In genomic region chr9:105495316-105496174, GRCm38 (mm10) we compare ENCODE assay signal across 8 mouse cellular contexts. TPM values are rescaled to one million over a fixed set of nuclear protein-coding genes. Genes with fewer than 3 reads are reported as not detected.
DNase-seq lines count a peak whose midpoint lies in the region; ATAC-seq and TF ChIP-seq lines count a peak whose summit lies in the region.

No protein-coding gene starts in this region.

- no peak for TF ChIP-seq POLR2A in cortical plate, adult 2 months (IDR thresholded peaks at IDR 0.05; ENCODE audit: extremely low read depth, insufficient read depth, low read length)
- no peak for TF ChIP-seq POLR2A in heart, adult 2 months (IDR thresholded peaks at IDR 0.05; ENCODE audit: insufficient read depth, low read depth, low read length)

- H3K4me2 ChIP-seq in limb, embryonic 13.5 days (replicated peaks) = peak overlapping the region; percentile 98
- peak overlapping the region; percentile 98 for H3K4me2 ChIP-seq in midbrain, embryonic 15.5 days
- H3K4me2 ChIP-seq in stomach, embryonic 15.5 days = peak overlapping the region; percentile 94

- peak overlapping the region; percentile 99 for H3K27ac ChIP-seq in cortical plate, adult 2 months (ENCODE audit: insufficient read depth, low read length)
- peak overlapping the region; percentile 71 for H3K27ac ChIP-seq in heart, adult 2 months
- H3K27ac ChIP-seq in limb, embryonic 13.5 days = peak overlapping the region; percentile 95
- H3K27ac ChIP-seq in midbrain, embryonic 15.5 days = peak overlapping the region; percentile 93
- peak overlapping the region; percentile 88 for H3K27ac ChIP-seq in stomach, embryonic 15.5 days

- H3K79me2 ChIP-seq in heart, adult 2 months (replicated peaks; ENCODE audit: control insufficient read depth, insufficient read depth, low read length) = peaks cover 2% of the 10 kb centered on the region

- peak; percentile 54 for ATAC-seq in limb, embryonic 13.5 days (ENCODE audit: low FRiP score, low read depth)
- ATAC-seq in midbrain, embryonic 15.5 days (replicated peaks) = peak; percentile 73
- ATAC-seq in stomach, embryonic 15.5 days (ENCODE audit: insufficient read depth, low FRiP score, low read depth) = peak; percentile 34

- H3K4me1 ChIP-seq in cortical plate, adult 2 months (ENCODE audit: control insufficient read depth, insufficient read depth, low read length) = peaks cover 3% of the 10 kb centered on the region; the same call in 1 of the 2 replicates
- no peaks in the 10 kb centered on the region; the same call in 1 of the 2 replicates for H3K4me1 ChIP-seq in heart, adult 2 months (ENCODE audit: control insufficient read depth, insufficient read depth, low read length)
- peaks cover 18% of the 10 kb centered on the region for H3K4me1 ChIP-seq in limb, embryonic 13.5 days
- peaks cover 28% of the 10 kb centered on the region for H3K4me1 ChIP-seq in midbrain, embryonic 15.5 days
- no peaks in the 10 kb centered on the region for H3K4me1 ChIP-seq in stomach, embryonic 15.5 days

- peak; percentile 64 for TF ChIP-seq CTCF in cortical plate, adult 2 months (IDR thresholded peaks at IDR 0.05; ENCODE audit: extremely low read depth, insufficient read depth, low read length)
- TF ChIP-seq CTCF in heart, adult 2 months (IDR thresholded peaks at IDR 0.05) = peak; percentile 91

- H3K9me3 ChIP-seq in limb, embryonic 13.5 days = no peaks in the 10 kb centered on the region
- no peaks in the 10 kb centered on the region for H3K9me3 ChIP-seq in midbrain, embryonic 15.5 days
- H3K9me3 ChIP-seq in stomach, embryonic 15.5 days = no peaks in the 10 kb centered on the region

- H3K27me3 ChIP-seq in heart, adult 2 months (ENCODE audit: control insufficient read depth, insufficient read depth, low read length) = no peaks in the 10 kb centered on the region
- no peaks in the 10 kb centered on the region for H3K27me3 ChIP-seq in limb, embryonic 13.5 days
- no peaks in the 10 kb centered on the region for H3K27me3 ChIP-seq in midbrain, embryonic 15.5 days (replicated peaks)
- H3K27me3 ChIP-seq in stomach, embryonic 15.5 days (replicated peaks) = no peaks in the 10 kb centered on the region

- intact Hi-C loops in heart, adult 2 months (cut with DNase I) = loop anchor here (1.0 to 10.0 kb wide), 4 partner anchors 101 to 361 kb away; partner anchors contain the start of genes Aste1, Nek11 and Nudt16

- TF ChIP-seq EP300 in heart, adult 2 months (IDR thresholded peaks at IDR 0.05; ENCODE audit: insufficient read depth, low read depth, low read length) = no peak

- H3K9ac ChIP-seq in heart, adult 2 months (ENCODE audit: low read depth, low read length) = peak overlapping the region; percentile 77
- peak overlapping the region; percentile 93 for H3K9ac ChIP-seq in limb, embryonic 13.5 days
- peak overlapping the region; percentile 92 for H3K9ac ChIP-seq in midbrain, embryonic 15.5 days
- peak overlapping the region; percentile 97 for H3K9ac ChIP-seq in stomach, embryonic 15.5 days

- peaks cover 2% of the 10 kb centered on the region for H3K36me3 ChIP-seq in heart, adult 2 months (ENCODE audit: control insufficient read depth, insufficient read depth, low read length)
- H3K36me3 ChIP-seq in limb, embryonic 13.5 days = no peaks in the 10 kb centered on the region
- H3K36me3 ChIP-seq in midbrain, embryonic 15.5 days (replicated peaks) = no peaks in the 10 kb centered on the region
- H3K36me3 ChIP-seq in stomach, embryonic 15.5 days = no peaks in the 10 kb centered on the region

- 1% methylated on average over 39 of the region's 39 CpGs for WGBS in heart, adult 2 months
- 1% methylated on average over 38 of the region's 39 CpGs for WGBS in limb, embryonic 13.5 days
- 1% methylated on average over 39 of the region's 39 CpGs for WGBS in midbrain, embryonic 15.5 days
- under 1% methylated on average over 39 of the region's 39 CpGs for WGBS in stomach, embryonic 15.5 days

- peak overlapping the region; percentile 86 for H3K4me3 ChIP-seq in cortical plate, adult 2 months (ENCODE audit: insufficient read depth, low read length)
- H3K4me3 ChIP-seq in heart, adult 2 months = peak overlapping the region; percentile 63
- peak overlapping the region; percentile 83 for H3K4me3 ChIP-seq in limb, embryonic 13.5 days
- peak overlapping the region; percentile 72 for H3K4me3 ChIP-seq in midbrain, embryonic 15.5 days
- peak overlapping the region; percentile 94 for H3K4me3 ChIP-seq in stomach, embryonic 15.5 days (replicated peaks)

- peak; percentile 80 for DNase-seq in A20 (ENCODE audit: low read depth, low spot score)
- DNase-seq in WW6 (ENCODE audit: low read depth, low spot score) = peak; percentile 43
- peak in 1 of 2 experiments; percentile 27 for DNase-seq in heart, adult 2 months
- peak; percentile 43 for DNase-seq in kidney, adult 18-20 months

RNA-seq across cellular contexts. Expression of gene Atp2c1, which starts 31.6 kb away (rescaled TPM):
- 131 and 153 TPM in 2 replicates for polyA plus RNA-seq in cortical plate, adult 2 months (2012; rRNA removed)
- total RNA-seq in heart, adult 2 months (2021) = 10 to 100 TPM; 57.7 to 62.9 TPM
- 26.6 and 54.2 TPM in 2 replicates for polyA plus RNA-seq in heart, adult 2 months (2012; rRNA removed)
- polyA plus RNA-seq in limb, embryonic 13.5 days (2015; fragmentation: Nextera tagmentation; extraction: Ambion mirVana) = 49.7 and 57.3 TPM in 2 replicates
- polyA plus RNA-seq in midbrain, embryonic 15.5 days (2015; fragmentation: Nextera tagmentation; extraction: Ambion mirVana) = 110 and 113 TPM in 2 replicates
- polyA plus RNA-seq in stomach, embryonic 15.5 days (2015; fragmentation: Nextera tagmentation; extraction: Ambion mirVana) = 59.1 and 60.2 TPM in 2 replicates
